Mouse (Mus musculus) neural tube, embryonic 11.5 days (tissue): ENCODE results near the gene Nckap1. TPM values are rescaled to one million over a fixed set of nuclear protein-coding genes. Genes with fewer than 3 reads are reported as not detected.

Experiments
- ATAC-seq: fragments of 200-750 bp; cut with Nextera tagmentation; 2 replicates; pipeline ENCODE4 v1.8.0; 2017; ENCODE audit warnings: moderate number of reproducible peaks, mild to moderate bottlenecking, moderate TSS enrichment, moderate library complexity; ENCODE audit not compliant: insufficient read depth, low FRiP score, low TSS enrichment
- DNase-seq: peaks from one replicate; pipeline ENCODE4 v3.0.0-alpha.2; 2015; ENCODE audit warnings: low spot score
- H3K27ac ChIP-seq: fragments of 300-500 bp; sonication (generic); 2 replicates; pipeline ENCODE4 v1.5.1; 2014; ENCODE audit warnings: low read depth, mild to moderate bottlenecking, low read length
- H3K27me3 ChIP-seq: fragments of 300-500 bp; sonication (generic); 2 replicates; pipeline ENCODE4 v1.6.1; 2014; ENCODE audit warnings: mild to moderate bottlenecking, low read length, mixed read lengths; ENCODE audit not compliant: control insufficient read depth, insufficient read depth
- H3K36me3 ChIP-seq: fragments of 300-500 bp; sonication (generic); 2 replicates; pipeline ENCODE4 v1.6.1; 2014; ENCODE audit warnings: mild to moderate bottlenecking, low read length, moderate library complexity, mixed read lengths; ENCODE audit not compliant: control insufficient read depth, insufficient read depth
- H3K4me1 ChIP-seq: fragments of 300-500 bp; sonication (generic); 2 replicates; pipeline ENCODE4 v1.6.1; 2014; ENCODE audit warnings: low read length, mixed read lengths; ENCODE audit not compliant: control insufficient read depth, insufficient read depth
- H3K4me2 ChIP-seq: fragments of 300-500 bp; sonication (generic); 2 replicates; pipeline ENCODE4 v1.6.1; 2014; ENCODE audit warnings: low read depth, mild to moderate bottlenecking, moderate library complexity
- H3K4me3 ChIP-seq: fragments of 300-500 bp; sonication (generic); 2 replicates; pipeline ENCODE4 v1.5.1; 2014; ENCODE audit warnings: low read depth, low read length
- H3K9ac ChIP-seq: fragments of 300-500 bp; sonication (generic); 2 replicates; pipeline ENCODE4 v1.6.1; 2014; ENCODE audit warnings: mild to moderate bottlenecking, low read length
- H3K9me3 ChIP-seq: fragments of 300-500 bp; sonication (generic); 2 replicates; pipeline ENCODE4 v1.6.1; 2016; ENCODE audit warnings: low read length; ENCODE audit not compliant: control insufficient read depth
- WGBS: fragments of 180-500 bp; shearing (Covaris S2); extraction: QIAGEN DNeasy Blood & Tissue Kit; methylation state at CpG from one replicate; pipeline ENCODE4 v1.1.7; 2014; 5-methylcytosine and 5-hydroxymethylcytosine counted together
- microRNA counts: library from miRNA; unstranded; fragments of <30 nt; microRNA quantifications from one replicate; lab custom pipeline; 2015
- microRNA-seq: library from miRNA; unstranded; fragments of <30 nt; microRNA quantifications from one replicate; pipeline ENCODE4, GENCODE M21; 2016
- polyA plus RNA-seq: library from polyadenylated mRNA; unstranded; fragments of >200 nt; fragmentation: Nextera tagmentation; extraction: Ambion mirVana; gene quantifications from 2 replicates; pipeline ENCODE4 v1.2.1, GENCODE M21; 2014

The Nckap1 gene
- polyA plus RNA-seq, 1 experiment from 2014 or later, result 73.2 TPM

DNA sequence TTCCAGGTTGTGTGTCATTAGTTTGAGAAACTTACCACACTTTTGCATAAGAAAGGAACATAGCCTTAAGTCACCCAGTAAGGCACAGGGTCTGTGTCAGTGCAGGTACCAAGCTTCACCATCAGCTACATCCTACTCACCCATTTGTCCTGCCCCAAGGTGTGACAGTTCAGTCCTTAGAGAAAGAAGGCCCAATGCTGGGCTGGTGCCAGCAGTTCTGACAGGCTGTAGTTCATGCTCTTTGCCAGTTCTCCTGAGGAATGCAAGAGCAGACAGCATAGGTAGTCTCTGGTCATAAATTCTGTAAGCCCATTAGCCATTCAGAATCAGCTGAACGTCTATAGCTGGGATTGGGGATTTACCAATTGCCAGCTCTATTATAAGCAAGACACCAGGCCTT is 105.3 kb downstream of the Nckap1 start:
- WGBS, result 58% methylated on average over 1 of the region's 1 CpGs
- H3K27me3 ChIP-seq, result no peaks in the 10 kb centered on the region

DNA sequence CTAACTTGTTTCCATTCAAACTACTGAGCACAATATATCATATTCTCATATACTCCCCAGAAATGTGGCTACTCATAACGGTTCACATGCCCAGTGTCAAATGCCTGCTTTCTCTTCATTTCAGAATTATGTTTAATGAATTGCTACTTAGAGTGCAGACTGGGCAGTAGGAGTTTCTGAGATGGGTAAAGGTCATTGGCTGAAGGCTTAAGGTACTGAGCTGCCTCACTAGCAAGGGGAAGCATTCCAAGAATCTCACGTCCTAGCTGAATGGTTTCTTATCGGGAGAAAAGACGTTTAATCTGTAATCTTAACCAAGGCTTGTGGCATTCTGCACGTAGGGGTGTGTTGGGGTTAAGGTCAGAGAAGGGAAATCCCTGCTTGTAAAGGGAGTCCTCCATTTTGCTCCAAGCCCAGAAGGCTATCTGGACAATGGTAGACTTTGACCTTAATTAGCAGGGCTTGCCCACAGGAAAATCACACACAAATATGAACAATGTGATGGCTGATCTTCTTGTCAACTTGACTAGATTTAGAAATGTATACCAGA is 106.9 kb downstream of the Nckap1 start:
- H3K27ac ChIP-seq, result no peak overlapping the region
- no peak overlapping the region for H3K4me3 ChIP-seq
- 88% methylated on average over 5 of the region's 5 CpGs for WGBS

More for the DNA sequence above, 105.3 kb downstream of the Nckap1 start:
- H3K27ac ChIP-seq, result no peak overlapping the region
- H3K4me1 ChIP-seq, result no peaks in the 10 kb centered on the region
- H3K4me3 ChIP-seq, result no peak overlapping the region
- H3K9me3 ChIP-seq, result no peaks in the 10 kb centered on the region
- no peak overlapping the region for H3K4me2 ChIP-seq
- ATAC-seq, result no peak
- H3K36me3 ChIP-seq, result no peaks in the 10 kb centered on the region
- H3K9ac ChIP-seq, result no peak overlapping the region
- no peak for DNase-seq

DNA sequence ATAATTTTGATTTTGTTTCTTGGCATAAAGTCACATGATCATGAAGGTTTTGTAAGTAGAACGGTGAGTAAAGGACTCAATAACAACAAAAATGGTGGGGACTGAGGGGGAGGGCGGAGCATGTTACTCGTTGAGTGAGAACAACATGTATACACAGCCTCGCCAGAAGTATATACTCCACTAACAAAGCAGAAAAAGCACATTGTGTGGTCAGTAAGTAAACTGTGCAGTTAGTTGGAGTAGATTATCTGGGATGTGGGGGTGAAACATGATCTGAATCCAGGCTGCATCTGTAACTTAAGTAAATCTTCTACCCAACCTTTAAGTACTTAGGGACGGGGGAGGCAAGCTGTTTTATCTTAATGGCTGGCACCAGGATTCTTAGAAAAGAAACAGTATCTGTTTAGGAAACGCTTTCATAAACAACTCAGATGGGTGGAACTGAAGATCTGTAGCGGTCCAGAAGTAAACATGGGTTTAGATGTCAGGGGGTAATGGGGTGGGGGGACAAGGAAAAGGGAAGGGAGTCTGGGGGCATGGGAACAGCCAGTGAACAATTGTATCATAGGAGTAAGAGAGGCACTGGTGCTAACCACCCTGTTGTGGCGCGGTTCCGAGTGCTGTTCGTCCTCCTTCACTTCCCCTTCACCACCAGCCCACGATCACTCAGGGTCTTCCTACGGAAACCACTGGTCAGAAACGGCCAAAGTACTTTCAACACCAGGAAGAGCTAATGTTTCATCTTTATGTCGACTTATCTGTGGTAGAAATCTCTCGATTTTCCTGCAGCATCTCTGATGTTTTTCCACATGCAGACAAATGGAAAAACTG is 115.0 kb downstream of the Nckap1 start:
- H3K4me2 ChIP-seq, result no peak overlapping the region
- H3K36me3 ChIP-seq, result no peaks in the 10 kb centered on the region
- H3K9ac ChIP-seq, result no peak overlapping the region
- H3K27me3 ChIP-seq, result no peaks in the 10 kb centered on the region
- WGBS, result 89% methylated on average over 16 of the region's 16 CpGs
- H3K27ac ChIP-seq, result no peak overlapping the region
- no peak overlapping the region for H3K4me3 ChIP-seq
- ATAC-seq (no peak), DNase-seq (no peak)
- H3K9me3 ChIP-seq, result no peaks in the 10 kb centered on the region
- H3K4me1 ChIP-seq, result no peaks in the 10 kb centered on the region

More for the DNA sequence above, 106.9 kb downstream of the Nckap1 start:
- no peak overlapping the region for H3K9ac ChIP-seq
- ATAC-seq, result no peak
- no peaks in the 10 kb centered on the region for H3K27me3 ChIP-seq
- no peak for DNase-seq
- no peak overlapping the region for H3K4me2 ChIP-seq
- H3K4me1 ChIP-seq, result no peaks in the 10 kb centered on the region
- no peaks in the 10 kb centered on the region for H3K9me3 ChIP-seq
- H3K36me3 ChIP-seq, result no peaks in the 10 kb centered on the region

DNA sequence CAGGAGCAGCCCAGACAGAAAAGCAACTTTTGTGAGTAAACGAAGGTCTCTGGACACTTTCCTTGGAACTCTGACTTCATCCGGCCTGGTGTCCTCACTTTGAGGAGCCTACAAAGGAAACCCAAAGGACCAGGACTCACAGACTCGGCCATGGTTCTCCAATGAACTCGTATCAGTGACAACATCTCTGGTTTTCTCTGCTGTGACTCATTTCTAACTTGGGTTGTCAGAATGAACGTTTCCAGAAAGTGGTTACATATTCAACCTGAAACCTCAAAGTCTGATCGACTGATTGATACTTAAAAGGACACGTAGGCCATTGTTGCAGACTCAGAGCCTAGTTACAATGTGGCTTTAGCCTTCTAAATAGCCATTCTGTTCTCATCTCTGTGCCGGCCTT is 119.4 kb downstream of the Nckap1 start:
- no peaks in the 10 kb centered on the region for H3K27me3 ChIP-seq
- WGBS, result 83% methylated on average over 8 of the region's 8 CpGs
- H3K4me1 ChIP-seq, result no peaks in the 10 kb centered on the region
- ATAC-seq (no peak), DNase-seq (no peak)
- H3K9ac ChIP-seq, result no peak overlapping the region
- H3K36me3 ChIP-seq, result no peaks in the 10 kb centered on the region
- no peak overlapping the region for H3K4me2 ChIP-seq
- no peak overlapping the region for H3K4me3 ChIP-seq
- H3K27ac ChIP-seq, result no peak overlapping the region
- no peaks in the 10 kb centered on the region for H3K9me3 ChIP-seq

MicroRNAs within 50 kb of the gene (microRNA counts, 519-probe panel; counts per million panel counts)
- microRNA mmu-miR-684 (lab: Ali Mortazavi, UCI), result 171 counts per million, percentile 57 among the panel's probes with 10 or more counts

Small RNAs within 50 kb of the gene (microRNA-seq; reads per million reads assigned to microRNA genes)
- not detected for gene Mir684-1

Other genes with a start within 250 kb of the Nckap1 start
- 51.0 and 54.6 TPM in 2 replicates for gene Frzb, start 133.8 kb downstream of the Nckap1 start, polyA plus RNA-seq
- 18.1 and 19.0 TPM in 2 replicates for gene Dusp19, start 35.7 kb upstream of the Nckap1 start, polyA plus RNA-seq
- 67.9 and 69.3 TPM in 2 replicates for gene Nup35, start 35.9 kb upstream of the Nckap1 start, polyA plus RNA-seq